Mouse (Mus musculus) forebrain, postnatal 0 days (tissue): ENCODE data around the gene Slc26a6. TPM values are rescaled to one million over a fixed set of nuclear protein-coding genes. Genes with fewer than 3 reads are reported as not detected.

Source experiments
- ATAC-seq: fragments of 200-750 bp; cut with Nextera tagmentation; 2 replicates; pipeline ENCODE4 v1.8.0; 2017; ENCODE audit warnings: mild to moderate bottlenecking, moderate library complexity
- DNase-seq: peaks from one replicate; pipeline ENCODE4 v3.0.0-alpha.2; 2015
- H3K27ac ChIP-seq: fragments of 300-500 bp; sonication (generic); 2 replicates; pipeline ENCODE4 v1.5.1; 2014; ENCODE audit warnings: low read depth, mild to moderate bottlenecking, antibody characterized with exemption, low read length, moderate library complexity, mixed read lengths
- H3K27me3 ChIP-seq: fragments of 300-500 bp; sonication (generic); 2 replicates; pipeline ENCODE4 v1.6.1; 2014; ENCODE audit warnings: mild to moderate bottlenecking, low read length, mixed read lengths; ENCODE audit not compliant: insufficient read depth
- H3K36me3 ChIP-seq: fragments of 300-500 bp; sonication (generic); 2 replicates; pipeline ENCODE4 v1.6.1; 2014; ENCODE audit warnings: mild to moderate bottlenecking, moderate library complexity; ENCODE audit not compliant: insufficient read depth
- H3K4me1 ChIP-seq: fragments of 300-500 bp; sonication (generic); 2 replicates; pipeline ENCODE4 v1.6.1; 2014; ENCODE audit warnings: antibody characterized with exemption; ENCODE audit not compliant: insufficient read depth
- H3K4me2 ChIP-seq: fragments of 300-500 bp; sonication (generic); 2 replicates; pipeline ENCODE4 v1.6.1; 2014; ENCODE audit warnings: low read depth, mild to moderate bottlenecking, moderate library complexity
- H3K4me3 ChIP-seq: fragments of 300-500 bp; sonication (generic); 2 replicates; pipeline ENCODE4 v1.5.1; 2014; ENCODE audit warnings: low read depth, low read length, mixed read lengths
- H3K9ac ChIP-seq: fragments of 300-500 bp; sonication (generic); 2 replicates; pipeline ENCODE4 v1.6.1; 2014; ENCODE audit warnings: mild to moderate bottlenecking
- H3K9me3 ChIP-seq: fragments of 300-500 bp; sonication (generic); 2 replicates; pipeline ENCODE4 v1.6.1; 2016; ENCODE audit warnings: low read length
- CTCF ChIP-seq: sonication (generic); IDR thresholded peaks from 2 replicates; pipeline ENCODE4 v1.5.1; 2016; ENCODE audit warnings: antibody characterized with exemption, control low read depth, low read depth
- WGBS: fragments of 180-500 bp; shearing (Covaris S2); extraction: QIAGEN DNeasy Blood & Tissue Kit; methylation state at CpG from one replicate; pipeline ENCODE4 v1.1.7; 2014; 5-methylcytosine and 5-hydroxymethylcytosine counted together
- polyA plus RNA-seq: library from polyadenylated mRNA; unstranded; fragments of >200 nt; fragmentation: Nextera tagmentation; extraction: Ambion mirVana; gene quantifications from 2 replicates; pipeline ENCODE4 v1.2.1, GENCODE M21; 2015
- total RNA-seq: library from RNA; depleted of rRNA; stranded (reverse); fragments of >200 nt; gene quantifications from 2 replicates; pipeline ENCODE4 v1.2.3, GENCODE M21; 2014; rRNA removed

Gene Slc26a6
- total RNA-seq, result 19.4 and 29.6 TPM in 2 replicates
- polyA plus RNA-seq, result 15.9 and 18.0 TPM in 2 replicates

GRCm38 (mm10) chr9:108852976-108853375, at the start of gene Slc26a6:
Slc26a6 (plus strand) TSS chr9:108853283.
- ATAC-seq (no peak), DNase-seq (no peak)
- peak within 1 kb of the TSS; percentile 66 for H3K9ac ChIP-seq
- peaks cover 51% of the 10 kb centered on the region for H3K36me3 ChIP-seq
- 96% methylated on average over 3 of the region's 3 CpGs for WGBS
- peak within 1 kb of the TSS; percentile 69 for H3K4me2 ChIP-seq
- H3K27me3 ChIP-seq, result no peaks in the 10 kb centered on the region
- H3K9me3 ChIP-seq, result no peaks in the 10 kb centered on the region
- peak within 1 kb of the TSS; percentile 64 for H3K27ac ChIP-seq
- 0 out of 2 replicates have a peak, but pooled peaks cover 3% of the 10 kb centered on the region for H3K4me1 ChIP-seq
- TF ChIP-seq CTCF, result no peak
- H3K4me3 ChIP-seq, result peak within 1 kb of the TSS; percentile 66

DNA sequence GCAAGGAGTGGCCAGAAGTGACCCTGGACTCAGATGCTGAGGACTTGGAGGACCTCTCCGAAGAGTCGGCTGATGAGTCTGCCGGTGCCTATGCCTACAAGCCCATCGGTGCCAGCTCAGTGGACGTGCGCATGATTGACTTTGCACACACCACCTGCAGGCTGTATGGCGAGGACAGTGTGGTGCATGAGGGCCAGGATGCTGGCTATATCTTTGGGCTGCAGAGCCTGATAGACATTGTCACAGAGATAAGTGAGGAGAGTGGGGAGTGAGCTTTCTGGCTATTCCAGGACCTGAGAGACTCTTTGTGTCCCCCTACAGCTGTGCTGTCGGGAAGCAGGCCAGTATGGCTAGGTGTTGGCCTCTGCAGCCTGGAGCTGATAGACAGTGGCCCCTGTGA, 47.3 kb upstream of the Slc26a6 start:
- Histone ChIP-seq H3K27ac (no peak overlapping the region), H3K4me2 (no peak overlapping the region), H3K27me3 (no peaks in the 10 kb centered on the region), H3K4me3 (no peak overlapping the region), H3K4me1 (0 out of 2 replicates have a peak, but pooled peaks cover 4% of the 10 kb centered on the region), H3K36me3 (peaks cover 47% of the 10 kb centered on the region), H3K9me3 (no peaks in the 10 kb centered on the region), H3K9ac (no peak overlapping the region)
- WGBS, result 84% methylated on average over 8 of the region's 8 CpGs
- no peak for ATAC-seq
- TF ChIP-seq CTCF, result no peak
- no peak for DNase-seq

- Histone ChIP-seq H3K4me1 (0 out of 2 replicates have a peak, but pooled peaks cover 4% of the 10 kb centered on the region), H3K9ac (no peak overlapping the region), H3K27ac (no peak overlapping the region), H3K9me3 (no peaks in the 10 kb centered on the region), H3K36me3 (peaks cover 52% of the 10 kb centered on the region), H3K27me3 (no peaks in the 10 kb centered on the region), H3K4me2 (no peak overlapping the region), H3K4me3 (no peak overlapping the region)
- ATAC-seq (no peak), DNase-seq (no peak)
- TF ChIP-seq CTCF, result no peak
Observed at GRCm38 (mm10) chr9:108806379-108806778, 46.7 kb upstream of the Slc26a6 start.

- TF ChIP-seq CTCF, result no peak
- Histone ChIP-seq H3K9me3 (no peaks in the 10 kb centered on the region), H3K27me3 (no peaks in the 10 kb centered on the region), H3K36me3 (peaks cover 57% of the 10 kb centered on the region), H3K27ac (no peak overlapping the region), H3K9ac (no peak overlapping the region), H3K4me2 (no peak overlapping the region), H3K4me3 (no peak overlapping the region), H3K4me1 (0 out of 2 replicates have a peak, but pooled peaks cover 4% of the 10 kb centered on the region)
- DNase-seq (no peak), ATAC-seq (no peak)
- 63% methylated on average over 1 of the region's 1 CpGs for WGBS
Observed at GRCm38 (mm10) chr9:108806831-108807230, 46.3 kb upstream of the Slc26a6 start.

DNA sequence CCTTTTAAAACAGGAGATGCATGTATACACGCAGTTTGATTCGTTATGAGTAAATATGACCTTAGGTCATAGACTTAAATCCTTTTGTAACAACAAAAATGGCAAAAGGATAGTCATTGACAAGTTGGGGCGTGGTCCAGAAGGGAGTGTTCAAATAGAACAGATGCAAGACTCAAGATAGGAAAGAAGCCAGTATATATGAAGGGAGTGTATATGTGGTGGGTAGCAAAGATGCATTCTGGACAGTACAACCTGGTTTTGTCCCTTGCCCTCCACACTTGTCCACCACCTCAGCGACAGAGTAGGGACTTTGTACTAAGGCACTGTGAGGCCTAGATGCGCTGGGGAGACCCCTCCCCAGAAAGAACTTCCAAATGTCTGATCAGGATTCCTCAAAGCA, 45.4 kb upstream of the Slc26a6 start:
- no peak overlapping the region for H3K27ac ChIP-seq
- WGBS, result 75% methylated on average over 5 of the region's 5 CpGs
- H3K4me1 ChIP-seq, result 0 out of 2 replicates have a peak, but pooled peaks cover 4% of the 10 kb centered on the region
- H3K27me3 ChIP-seq, result no peaks in the 10 kb centered on the region
- no peak overlapping the region for H3K4me3 ChIP-seq
- H3K9ac ChIP-seq, result no peak overlapping the region
- TF ChIP-seq CTCF, result no peak
- no peak for ATAC-seq
- peaks cover 61% of the 10 kb centered on the region for H3K36me3 ChIP-seq
- no peak for DNase-seq
- H3K4me2 ChIP-seq, result no peak overlapping the region
- no peaks in the 10 kb centered on the region for H3K9me3 ChIP-seq

GRCm38 (mm10) chr9:108808163-108808665, 44.9 kb upstream of the Slc26a6 start, which contains the start of gene Nckipsd:
Nckipsd (plus strand) TSS chr9:108808368.
- Histone ChIP-seq H3K9ac (peak within 1 kb of the TSS; percentile 83), H3K27ac (peak within 1 kb of the TSS; percentile 75), H3K36me3 (peaks cover 63% of the 10 kb centered on the region), H3K4me2 (peak within 1 kb of the TSS; percentile 86), H3K27me3 (no peaks in the 10 kb centered on the region), H3K4me3 (peak within 1 kb of the TSS; percentile 82), H3K9me3 (no peaks in the 10 kb centered on the region), H3K4me1 (0 out of 2 replicates have a peak, but pooled peaks cover 4% of the 10 kb centered on the region)
- ATAC-seq (peak; percentile 91), DNase-seq (peak; percentile 97)
- WGBS, result 2% methylated on average over 56 of the region's 62 CpGs
- TF ChIP-seq CTCF, result peak; percentile 81

- Histone ChIP-seq H3K36me3 (peaks cover 64% of the 10 kb centered on the region), H3K4me3 (peak overlapping the region; percentile 82), H3K4me2 (peak overlapping the region; percentile 86), H3K9ac (peak overlapping the region; percentile 83), H3K4me1 (0 out of 2 replicates have a peak, but pooled peaks cover 4% of the 10 kb centered on the region), H3K27me3 (no peaks in the 10 kb centered on the region), H3K27ac (no peak overlapping the region), H3K9me3 (no peaks in the 10 kb centered on the region)
- no peak for ATAC-seq
- 59% methylated on average over 5 of the region's 5 CpGs for WGBS
- TF ChIP-seq CTCF, result no peak
- DNase-seq, result no peak
Observed at GRCm38 (mm10) chr9:108809188-108809587, 43.9 kb upstream of the Slc26a6 start.
